Mouse (Mus musculus): Measurements from ENCODE around the gene Vnn1. TPM values are rescaled to one million over a fixed set of nuclear protein-coding genes. Genes with fewer than 3 reads are reported as not detected.

Vnn1 gene
- total and polyA plus RNA-seq, 2 experiments from 2014 or later = 0.83 TPM; not detected in 1

DNA sequence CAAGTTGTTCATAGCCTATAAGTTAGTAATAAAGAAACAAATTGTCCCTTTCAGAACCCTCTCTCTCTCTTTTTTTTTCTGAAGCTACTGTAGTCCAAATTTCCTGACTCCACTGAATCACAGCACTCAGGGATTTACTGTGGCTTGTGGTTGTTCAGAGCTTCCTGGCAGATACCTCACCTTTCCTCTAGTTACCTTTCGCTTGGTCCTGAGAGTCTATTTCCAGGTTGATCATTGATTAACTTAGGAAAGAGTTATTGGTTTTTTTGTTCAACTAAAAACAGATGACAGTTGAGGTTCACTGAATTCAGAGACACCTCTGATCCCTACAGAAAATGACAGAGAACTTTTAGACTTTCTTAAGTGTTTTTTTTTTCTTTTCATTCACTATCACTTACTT lies 9.6 kb upstream of the Vnn1 start:
- Histone ChIP-seq H3K27me3 (ENCODE audit: insufficient read depth, low read length) (no peaks in the 10 kb centered on the region), H3K27ac (ENCODE audit: low read depth, low read length) (no peak overlapping the region), H3K4me1 (ENCODE audit: insufficient read depth, low read length) (no peaks in the 10 kb centered on the region), H3K36me3 (ENCODE audit: insufficient read depth, low read length) (no peaks in the 10 kb centered on the region), H3K9me3 (ENCODE audit: low read length) (no peaks in the 10 kb centered on the region), H3K4me2 (ENCODE audit: low read depth, low read length, poor library complexity, severe bottlenecking) (no peak overlapping the region), H3K9ac (replicated peaks; ENCODE audit: low read length, poor library complexity, severe bottlenecking) (no peak overlapping the region), H3K4me3 (ENCODE audit: low read depth, low read length) (no peak overlapping the region)
- ATAC-seq (ENCODE audit: low FRiP score) = no peak
- DNase-seq (ENCODE audit: low spot score) = no peak
- TF ChIP-seq CTCF (IDR thresholded peaks at IDR 0.05) = no peak
- WGBS = 100% methylated on average over 1 of the region's 1 CpGs

DNA sequence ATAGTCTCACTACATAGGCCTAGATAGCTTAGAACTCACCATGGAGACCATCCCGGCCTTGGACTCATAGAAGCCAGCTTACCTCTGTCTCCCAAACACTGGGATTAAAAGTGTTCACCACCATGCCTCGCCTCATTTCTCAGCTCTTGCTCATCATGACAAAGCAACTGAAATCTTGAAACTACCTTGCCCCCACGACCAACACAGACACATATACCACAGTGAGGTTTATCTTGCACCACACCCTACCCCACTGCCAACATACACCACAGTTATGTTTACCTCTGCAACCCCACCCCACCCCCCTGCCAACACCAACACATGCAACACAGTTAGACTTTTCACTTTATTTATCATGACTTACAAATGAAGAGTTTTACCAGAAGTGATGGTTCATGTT lies 8.4 kb upstream of the Vnn1 start:
- 77% methylated on average over 3 of the region's 3 CpGs for WGBS
- no peak overlapping the region for H3K27ac ChIP-seq (ENCODE audit: low read depth, low read length)
- H3K4me3 ChIP-seq (ENCODE audit: low read depth, low read length) = no peak overlapping the region
- no peaks in the 10 kb centered on the region for H3K4me1 ChIP-seq (ENCODE audit: insufficient read depth, low read length)
- H3K9me3 ChIP-seq (ENCODE audit: low read length) = no peaks in the 10 kb centered on the region
- DNase-seq (ENCODE audit: low spot score) (no peak), ATAC-seq (ENCODE audit: low FRiP score) (no peak)
- TF ChIP-seq CTCF (IDR thresholded peaks at IDR 0.05) = no peak
- H3K27me3 ChIP-seq (ENCODE audit: insufficient read depth, low read length) = no peaks in the 10 kb centered on the region
- no peak overlapping the region for H3K4me2 ChIP-seq (ENCODE audit: low read depth, low read length, poor library complexity, severe bottlenecking)
- H3K36me3 ChIP-seq (ENCODE audit: insufficient read depth, low read length) = no peaks in the 10 kb centered on the region
- no peak overlapping the region for H3K9ac ChIP-seq (replicated peaks; ENCODE audit: low read length, poor library complexity, severe bottlenecking)

GRCm38 (mm10) chr10:23892987-23893386 lies 1.5 kb upstream of the Vnn1 start:
- Histone ChIP-seq H3K36me3 (ENCODE audit: insufficient read depth, low read length) (no peaks in the 10 kb centered on the region), H3K9ac (replicated peaks; ENCODE audit: low read length, poor library complexity, severe bottlenecking) (no peak overlapping the region), H3K4me3 (ENCODE audit: low read depth, low read length) (no peak overlapping the region), H3K4me1 (ENCODE audit: insufficient read depth, low read length) (no peaks in the 10 kb centered on the region), H3K27me3 (ENCODE audit: insufficient read depth, low read length) (no peaks in the 10 kb centered on the region), H3K4me2 (ENCODE audit: low read depth, low read length, poor library complexity, severe bottlenecking) (no peak overlapping the region), H3K27ac (ENCODE audit: low read depth, low read length) (no peak overlapping the region), H3K9me3 (ENCODE audit: low read length) (no peaks in the 10 kb centered on the region)
- WGBS = 93% methylated on average over 1 of the region's 1 CpGs
- no peak for TF ChIP-seq CTCF (IDR thresholded peaks at IDR 0.05)
- ATAC-seq (ENCODE audit: low FRiP score) (no peak), DNase-seq (ENCODE audit: low spot score) (no peak)

DNA sequence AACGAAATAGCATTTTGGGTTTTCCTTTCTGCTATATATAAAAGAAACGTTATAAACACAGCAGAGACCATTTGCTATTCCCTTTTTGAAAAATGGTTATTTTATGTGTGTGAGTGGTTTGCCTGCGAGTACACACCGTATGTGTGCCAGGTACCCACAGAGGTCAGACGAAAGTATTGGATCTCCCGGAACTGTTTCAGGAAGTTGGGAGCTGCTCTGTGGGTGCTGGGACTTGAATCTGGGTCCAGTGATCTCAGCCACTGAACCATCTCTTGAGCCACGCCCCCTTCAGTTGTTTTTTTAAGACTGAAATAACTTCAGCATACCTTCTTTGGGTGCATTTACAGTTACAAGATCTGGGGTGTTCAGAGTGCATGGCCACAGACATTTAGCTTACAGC lies 888 bp downstream of the Vnn1 start:
- no peak overlapping the region for H3K9ac ChIP-seq (replicated peaks; ENCODE audit: low read length, poor library complexity, severe bottlenecking)
- TF ChIP-seq CTCF (IDR thresholded peaks at IDR 0.05) = no peak
- DNase-seq (ENCODE audit: low spot score) = no peak
- no peak overlapping the region for H3K4me3 ChIP-seq (ENCODE audit: low read depth, low read length)
- no peaks in the 10 kb centered on the region for H3K27me3 ChIP-seq (ENCODE audit: insufficient read depth, low read length)
- no peaks in the 10 kb centered on the region for H3K9me3 ChIP-seq (ENCODE audit: low read length)
- H3K4me1 ChIP-seq (ENCODE audit: insufficient read depth, low read length) = no peaks in the 10 kb centered on the region
- no peak overlapping the region for H3K27ac ChIP-seq (ENCODE audit: low read depth, low read length)
- no peaks in the 10 kb centered on the region for H3K36me3 ChIP-seq (ENCODE audit: insufficient read depth, low read length)
- no peak for ATAC-seq (ENCODE audit: low FRiP score)
- 82% methylated on average over 7 of the region's 7 CpGs for WGBS
- H3K4me2 ChIP-seq (ENCODE audit: low read depth, low read length, poor library complexity, severe bottlenecking) = no peak overlapping the region

DNA sequence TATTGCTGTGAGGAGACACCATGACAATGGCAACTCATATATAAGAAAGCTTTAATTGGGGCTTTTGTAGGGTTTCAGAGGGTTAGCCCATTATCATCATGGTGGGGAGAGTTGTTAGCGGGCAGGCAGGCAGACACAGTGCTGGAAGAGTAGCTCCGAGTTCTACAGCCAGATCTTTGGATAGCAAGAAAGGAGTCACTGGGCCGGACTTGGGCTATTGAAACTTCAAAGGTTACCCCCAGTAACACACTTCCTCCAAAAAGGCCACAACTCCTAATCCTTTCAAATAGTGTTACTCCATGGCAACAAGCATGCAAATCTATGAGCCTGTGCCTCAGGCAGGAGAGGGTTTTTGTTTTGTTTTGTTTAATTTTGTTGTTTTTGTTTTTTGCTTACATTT lies 6.6 kb downstream of the Vnn1 start:
- no peaks in the 10 kb centered on the region for H3K4me1 ChIP-seq (ENCODE audit: insufficient read depth, low read length)
- no peak overlapping the region for H3K4me3 ChIP-seq (ENCODE audit: low read depth, low read length)
- no peaks in the 10 kb centered on the region for H3K36me3 ChIP-seq (ENCODE audit: insufficient read depth, low read length)
- H3K27me3 ChIP-seq (ENCODE audit: insufficient read depth, low read length) = no peaks in the 10 kb centered on the region
- no peak overlapping the region for H3K9ac ChIP-seq (replicated peaks; ENCODE audit: low read length, poor library complexity, severe bottlenecking)
- DNase-seq (ENCODE audit: low spot score) (peak; percentile 3), ATAC-seq (ENCODE audit: low FRiP score) (no peak)
- 23% methylated on average over 3 of the region's 3 CpGs for WGBS
- H3K4me2 ChIP-seq (ENCODE audit: low read depth, low read length, poor library complexity, severe bottlenecking) = no peak overlapping the region
- no peaks in the 10 kb centered on the region for H3K9me3 ChIP-seq (ENCODE audit: low read length)
- no peak overlapping the region for H3K27ac ChIP-seq (ENCODE audit: low read depth, low read length)
- TF ChIP-seq CTCF (IDR thresholded peaks at IDR 0.05) = no peak

GRCm38 (mm10) chr10:23905661-23906060 lies 11.2 kb downstream of the Vnn1 start:
- Histone ChIP-seq H3K36me3 (ENCODE audit: insufficient read depth, low read length) (no peaks in the 10 kb centered on the region), H3K4me3 (ENCODE audit: low read depth, low read length) (no peak overlapping the region), H3K4me2 (ENCODE audit: low read depth, low read length, poor library complexity, severe bottlenecking) (no peak overlapping the region), H3K27me3 (ENCODE audit: insufficient read depth, low read length) (no peaks in the 10 kb centered on the region), H3K9ac (replicated peaks; ENCODE audit: low read length, poor library complexity, severe bottlenecking) (no peak overlapping the region), H3K27ac (ENCODE audit: low read depth, low read length) (no peak overlapping the region), H3K4me1 (ENCODE audit: insufficient read depth, low read length) (no peaks in the 10 kb centered on the region), H3K9me3 (ENCODE audit: low read length) (no peaks in the 10 kb centered on the region)
- DNase-seq (ENCODE audit: low spot score) = no peak
- no peak for ATAC-seq (ENCODE audit: low FRiP score)
- WGBS = 87% methylated on average over 1 of the region's 1 CpGs
- TF ChIP-seq CTCF (IDR thresholded peaks at IDR 0.05) = no peak
